Mouse (Mus musculus) spleen, adult 2 months (tissue): ENCODE results near the gene Rinl.

Experiments
- CTCF ChIP-seq: fragments of 200-500 bp; IDR thresholded peaks from 2 replicates; pipeline ENCODE4 v1.5.1; 2011; ENCODE audit warnings: mild to moderate bottlenecking, inconsistent platforms; ENCODE audit not compliant: insufficient read depth, insufficient read length, insufficient replicate concordance; ENCODE audit errors: extremely low read depth
- POLR2A ChIP-seq: fragments of 200-500 bp; IDR thresholded peaks from 2 replicates; pipeline ENCODE4 v1.6.1; 2011; ENCODE audit warnings: low read depth, low read length, inconsistent platforms

DNA sequence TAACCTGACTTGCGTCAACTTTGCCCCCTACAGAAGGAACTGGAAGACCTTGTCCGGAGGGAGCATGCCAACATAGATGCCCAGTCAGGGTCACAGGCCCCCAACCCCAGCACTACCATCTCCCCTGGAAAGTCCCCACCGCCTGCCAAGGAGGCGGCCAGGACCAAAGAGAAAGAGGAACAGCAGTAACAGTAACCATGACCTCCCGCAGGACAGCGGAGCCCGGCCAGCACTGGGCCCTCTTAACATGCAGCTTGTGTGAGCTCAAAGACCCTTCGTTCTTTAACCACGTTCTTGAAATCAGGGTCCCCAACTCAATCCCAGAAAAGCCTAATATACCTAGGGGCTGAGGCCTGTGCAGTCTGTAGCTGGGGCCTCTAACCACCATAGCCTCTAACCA lies 885 bp upstream of the Rinl start:
- TF ChIP-seq CTCF (no peak), POLR2A (no peak)
